Mouse (Mus musculus) kidney, adult 9 months (tissue): ENCODE results near the gene Efnb1.
"Not testable (repeated sequence)": the region's sequence is repeated elsewhere in the genome, so short reads cannot be mapped to it uniquely, and the experiment has no call there.

Source experiments
- DNase-seq: peaks from one replicate; pipeline ENCODE4 v3.0.0; 2022

Gene Efnb1

GRCm38 (mm10) chrX:99135523-99136258, at the start of gene Efnb1:
Efnb1 (plus strand) TSS chrX:99136130.
- peak; percentile 95 for DNase-seq

- no peak for DNase-seq
Measured at GRCm38 (mm10) chrX:99092704-99093103, 43.2 kb upstream of the Efnb1 start.

GRCm38 (mm10) chrX:99111088-99111724, 24.7 kb upstream of the Efnb1 start:
- DNase-seq = not testable (repeated sequence)

GRCm38 (mm10) chrX:99119510-99119909, 16.4 kb upstream of the Efnb1 start:
- no peak for DNase-seq

GRCm38 (mm10) chrX:99130059-99130458, 5.9 kb upstream of the Efnb1 start:
- peak; percentile 70 for DNase-seq

- no peak for DNase-seq
Measured at GRCm38 (mm10) chrX:99132573-99132972, 3.4 kb upstream of the Efnb1 start.

- peak; percentile 92 for DNase-seq
Measured at GRCm38 (mm10) chrX:99134891-99135290, 1.0 kb upstream of the Efnb1 start.

GRCm38 (mm10) chrX:99136431-99136966, 569 bp downstream of the Efnb1 start:
- peak; percentile 33 for DNase-seq

- no peak for DNase-seq
Measured at GRCm38 (mm10) chrX:99137143-99137870, 1.4 kb downstream of the Efnb1 start.

- DNase-seq = peak; percentile 33
Measured at GRCm38 (mm10) chrX:99137928-99138740, 2.2 kb downstream of the Efnb1 start.

- DNase-seq = peak; percentile 52
Measured at GRCm38 (mm10) chrX:99141079-99141478, 5.1 kb downstream of the Efnb1 start.

- no peak for DNase-seq
Measured at GRCm38 (mm10) chrX:99141900-99142299, 6.0 kb downstream of the Efnb1 start.

GRCm38 (mm10) chrX:99145561-99145960, 9.6 kb downstream of the Efnb1 start:
- DNase-seq = no peak

- peak; percentile 71 for DNase-seq
Measured at GRCm38 (mm10) chrX:99148061-99148905, 12.4 kb downstream of the Efnb1 start.

GRCm38 (mm10) chrX:99149047-99149446, 13.1 kb downstream of the Efnb1 start:
- DNase-seq = no peak

GRCm38 (mm10) chrX:99149900-99150299, 14.0 kb downstream of the Efnb1 start:
- peak; percentile 88 for DNase-seq

- no peak for DNase-seq
Measured at GRCm38 (mm10) chrX:99150712-99151111, 14.8 kb downstream of the Efnb1 start.

GRCm38 (mm10) chrX:99151434-99151833, 15.5 kb downstream of the Efnb1 start:
- no peak for DNase-seq

- DNase-seq = no peak
Measured at GRCm38 (mm10) chrX:99152141-99152540, 16.2 kb downstream of the Efnb1 start.

- DNase-seq = no peak
Measured at GRCm38 (mm10) chrX:99152566-99153265, 16.8 kb downstream of the Efnb1 start.

- DNase-seq = no peak
Measured at GRCm38 (mm10) chrX:99153266-99153646, 17.3 kb downstream of the Efnb1 start.
